Mouse (Mus musculus) frontal cortex, postnatal 25 days (tissue): ENCODE measurements around the gene Ehd1.

Experiments used
- DNase-seq, 2 experiments: peaks; one replicate each; pipeline ENCODE4 v3.0.0; 2022; ENCODE audit warnings: low spot score in 2 of 2

Gene Ehd1

GRCm38 (mm10) chr19:6276426-6277421, at the start of gene Ehd1:
Gene Ehd1, plus strand, starts transcription at chr19:6276725.
- peak; percentile 91 to 93 for DNase-seq

- no peak for DNase-seq
These were observed 49.8 kb upstream of the Ehd1 start for GRCm38 (mm10) chr19:6226763-6227162.

GRCm38 (mm10) chr19:6227864-6228263, 48.7 kb upstream of the Ehd1 start:
- DNase-seq, result no peak

DNA sequence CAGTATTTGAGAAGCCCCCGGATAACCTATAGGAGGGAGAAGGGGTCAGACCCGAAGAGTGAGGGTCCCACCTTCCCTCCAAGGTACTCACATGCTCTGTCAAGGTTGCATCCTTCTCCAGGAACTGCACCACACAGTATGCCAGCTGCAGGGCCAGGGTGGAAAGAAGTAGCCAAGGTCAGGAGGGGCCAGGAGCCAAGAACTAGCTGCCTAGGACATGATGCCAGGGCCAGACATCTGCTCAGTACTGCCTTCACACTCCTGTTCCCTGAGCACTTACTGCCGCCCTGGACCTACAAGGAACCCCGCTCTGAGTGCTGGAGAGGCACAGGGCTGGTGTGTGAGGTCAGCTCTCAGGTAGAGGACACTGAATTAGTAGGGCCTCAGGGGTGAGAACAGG, 46.1 kb upstream of the Ehd1 start:
- no peak for DNase-seq

- DNase-seq, result no peak
These were observed 45.5 kb upstream of the Ehd1 start for GRCm38 (mm10) chr19:6231036-6231435.

DNA sequence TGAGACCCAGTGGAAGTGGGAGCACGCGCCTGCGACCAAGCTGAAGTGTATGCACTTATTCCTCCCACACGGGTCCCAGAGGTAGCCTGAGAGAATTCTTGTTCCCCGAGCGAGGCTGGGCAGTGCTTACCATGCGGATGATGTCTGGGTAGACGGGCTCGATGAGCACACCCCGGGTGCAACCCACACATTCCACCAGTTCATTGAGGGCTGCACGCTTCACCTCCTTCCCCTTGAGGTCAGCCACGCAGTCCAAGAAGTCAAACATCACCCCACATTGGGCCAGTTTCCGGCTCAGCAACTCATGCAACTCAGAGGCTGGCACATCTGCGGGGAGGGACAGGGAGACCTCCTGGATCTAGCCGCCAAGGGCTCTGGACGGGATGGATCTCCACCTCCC, 42.9 kb upstream of the Ehd1 start:
- no peak for DNase-seq

- DNase-seq, result no peak
These were observed 42.0 kb upstream of the Ehd1 start for GRCm38 (mm10) chr19:6234337-6235083.

DNA sequence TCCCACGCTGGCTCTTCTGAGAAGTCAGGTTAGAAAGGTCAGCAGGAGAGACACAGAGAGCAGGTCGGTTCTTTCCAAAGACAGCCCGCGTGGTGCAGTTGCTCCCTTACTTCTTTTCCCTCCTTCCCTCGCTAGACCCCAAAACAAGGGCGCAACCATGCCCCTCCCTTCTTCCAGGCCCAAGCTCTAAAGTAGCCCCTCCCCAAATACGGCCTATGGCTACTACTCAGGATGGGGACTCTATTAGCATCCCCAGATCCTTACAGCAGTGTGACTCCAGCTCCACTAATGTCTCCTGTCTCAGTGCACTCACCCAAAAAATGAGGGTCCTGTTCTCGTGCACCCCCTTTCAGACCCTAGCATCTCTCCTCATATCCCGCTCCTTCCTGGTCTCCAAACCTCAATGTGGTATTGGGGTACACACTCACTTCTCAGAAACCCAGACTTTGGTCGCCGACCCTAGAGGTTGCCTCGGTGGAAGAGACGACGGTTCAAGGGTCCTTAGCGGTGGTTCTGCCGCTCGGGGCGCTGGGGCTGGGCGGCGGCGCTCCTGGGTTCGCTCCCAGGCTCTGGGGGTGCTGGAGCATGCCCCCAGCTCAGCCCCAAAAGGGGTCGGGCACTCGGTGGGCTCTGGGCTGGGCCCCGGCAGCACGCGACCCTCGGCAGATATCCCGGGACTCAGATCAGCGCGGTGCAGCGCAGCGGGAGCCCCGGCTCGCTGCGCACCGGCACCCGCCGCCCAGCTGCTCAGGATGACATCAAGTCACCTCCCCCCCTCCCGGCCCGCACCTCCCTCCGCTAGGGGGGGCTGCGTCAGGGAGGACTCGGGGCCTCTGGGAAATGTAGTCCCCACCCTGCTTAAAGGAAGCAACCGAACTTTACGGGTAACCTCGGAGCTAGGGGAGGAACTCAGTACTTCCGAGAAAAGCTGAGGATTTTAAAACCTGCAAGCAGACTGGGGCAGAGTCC, 41.2 kb upstream of the Ehd1 start, which contains the start of gene Ppp2r5b:
Gene Ppp2r5b, minus strand, starts transcription at position 789 of the 969 bp plus-strand sequence.
- peak; percentile 76 to 91 for DNase-seq

GRCm38 (mm10) chr19:6236053-6236441, 40.5 kb upstream of the Ehd1 start:
- DNase-seq, result peak; percentile 77 to 92

- no peak for DNase-seq
These were observed 39.7 kb upstream of the Ehd1 start for GRCm38 (mm10) chr19:6236842-6237241.

- no peak for DNase-seq
These were observed 37.8 kb upstream of the Ehd1 start for GRCm38 (mm10) chr19:6238740-6239139.

DNA sequence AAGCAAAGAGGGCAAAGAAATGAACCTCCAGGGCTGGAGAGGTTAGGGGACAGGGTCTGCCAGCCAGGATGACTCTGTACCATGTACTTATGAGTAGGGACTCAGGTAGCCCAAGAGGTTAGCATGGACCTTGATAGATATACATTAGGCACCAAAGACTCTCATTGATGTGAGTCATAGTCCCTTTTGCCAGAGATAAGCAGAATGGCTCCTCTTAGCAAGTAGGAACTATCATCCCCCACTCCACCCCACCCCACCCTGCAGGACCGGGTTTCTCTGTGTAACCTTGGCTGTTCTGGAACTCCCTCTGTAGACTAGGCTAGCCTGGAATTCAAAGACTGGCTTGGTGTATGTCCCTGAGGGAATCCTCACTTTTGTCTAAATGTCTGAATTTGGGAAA, 36.4 kb upstream of the Ehd1 start:
- DNase-seq, result no peak

GRCm38 (mm10) chr19:6240725-6241124, 35.8 kb upstream of the Ehd1 start:
- DNase-seq, result no peak

- peak; percentile 94 to 96 for DNase-seq
These were observed 35.0 kb upstream of the Ehd1 start, which contains the start of gene Atg2a for GRCm38 (mm10) chr19:6241274-6242107. Gene Atg2a, plus strand, starts transcription at chr19:6241668.

GRCm38 (mm10) chr19:6242281-6242680, 34.2 kb upstream of the Ehd1 start:
- no peak for DNase-seq

DNA sequence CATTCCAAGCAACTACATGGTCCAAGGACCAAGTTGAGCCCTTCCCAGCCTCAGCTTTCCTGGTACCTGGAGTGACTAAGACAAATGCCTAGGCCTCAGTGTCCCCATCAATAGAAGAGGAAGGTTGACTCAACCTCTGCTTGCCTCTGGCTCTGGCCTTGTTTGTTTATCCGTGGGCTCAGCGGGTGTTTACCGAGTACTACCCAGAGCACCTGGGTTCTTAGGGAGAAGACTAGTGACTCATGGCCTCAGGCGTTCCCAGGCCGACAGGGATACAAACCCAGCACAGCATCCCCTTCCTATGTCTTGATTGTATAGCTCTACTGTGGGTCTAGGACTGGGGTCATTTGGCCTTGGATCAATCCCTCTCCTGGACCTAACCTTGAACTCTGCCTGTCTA, 33.3 kb upstream of the Ehd1 start:
- DNase-seq, result no peak

DNA sequence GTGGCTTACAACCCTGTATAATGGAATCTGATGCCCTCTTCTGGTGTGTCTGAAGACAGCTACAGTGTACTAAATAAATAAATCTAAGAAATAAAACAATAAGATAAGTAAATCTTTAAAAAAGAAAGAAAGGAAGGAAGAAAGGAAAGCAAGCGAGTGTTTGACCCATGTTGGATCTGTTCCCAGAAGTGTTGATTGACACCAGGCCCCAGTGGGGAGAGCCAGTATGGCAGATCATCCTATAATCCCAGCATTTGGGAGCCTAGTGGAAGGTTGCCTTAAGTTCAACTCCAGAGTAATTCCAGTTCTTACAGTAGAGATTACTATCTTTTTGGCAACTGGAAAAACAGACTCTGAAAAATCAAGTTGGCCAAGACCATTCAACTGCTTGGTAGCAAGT, 30.7 kb upstream of the Ehd1 start:
- no peak for DNase-seq

DNA sequence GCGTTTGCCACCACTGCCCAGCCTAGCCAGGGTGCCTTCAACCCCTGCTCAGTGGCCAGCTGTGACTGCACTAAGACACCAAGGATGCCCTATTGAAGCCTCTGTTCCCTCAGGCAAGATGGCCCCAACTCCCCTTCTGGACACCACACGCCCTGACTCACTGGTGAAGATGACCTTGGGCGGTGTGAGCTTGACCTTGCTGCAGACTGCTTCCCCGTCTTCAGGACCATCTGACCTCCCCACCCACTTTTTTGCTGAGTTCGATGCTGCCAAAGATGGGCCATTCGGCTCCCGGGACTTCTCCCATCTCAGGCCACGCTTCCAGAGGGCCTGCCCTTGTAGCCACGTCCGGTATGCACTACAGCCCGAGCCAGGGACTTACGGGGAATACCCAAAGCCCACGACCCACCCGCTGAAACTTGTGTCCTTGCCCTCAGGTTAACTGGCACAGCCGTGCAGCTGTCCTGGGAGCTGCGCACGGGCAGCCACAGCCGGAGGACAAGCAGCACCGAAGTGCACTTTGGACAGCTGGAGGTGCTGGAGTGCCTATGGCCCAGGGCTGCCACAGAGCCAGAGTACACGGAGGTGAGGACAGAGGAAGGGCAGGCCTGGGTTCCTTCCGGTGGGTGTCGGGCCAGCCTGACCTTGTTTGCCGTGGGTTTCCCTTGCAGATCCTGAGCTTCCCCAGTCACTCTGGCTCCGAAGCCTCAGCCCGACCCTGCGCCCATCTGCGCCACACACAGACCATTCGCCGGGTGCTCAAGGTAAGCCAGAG, 28.8 kb upstream of the Ehd1 start:
- no peak for DNase-seq

DNA sequence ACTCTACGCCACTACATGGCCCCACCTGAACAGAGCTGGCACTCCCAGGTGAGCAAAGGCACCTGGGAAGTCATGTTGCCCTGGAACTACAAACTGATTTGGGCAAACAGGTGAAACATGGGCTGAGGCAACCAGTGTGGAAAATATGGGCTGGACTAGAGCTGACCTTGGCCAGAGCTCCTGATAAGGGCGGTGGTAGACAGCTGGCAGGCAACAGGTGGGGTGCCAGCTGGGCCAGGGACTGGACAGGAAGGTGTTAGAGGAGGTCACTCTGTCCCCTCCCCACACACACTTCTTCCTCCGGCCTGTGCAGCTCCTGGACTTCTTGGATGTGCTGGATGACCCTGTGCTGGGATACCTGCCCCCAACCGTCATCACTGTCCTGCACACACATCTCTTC, 23.5 kb upstream of the Ehd1 start:
- no peak for DNase-seq

GRCm38 (mm10) chr19:6260428-6260827, 16.1 kb upstream of the Ehd1 start:
- no peak for DNase-seq
